Mouse (Mus musculus): ENCODE results near the gene Tmem201.

- TF ChIP-seq CTCF (IDR thresholded peaks at IDR 0.05; ENCODE audit: low read depth, low read length) = peak; percentile 88
- TF ChIP-seq POLR2A (IDR thresholded peaks at IDR 0.05; ENCODE audit: extremely low read depth, insufficient read depth, low read length) = 0 out of 2 replicates have a peak, but pooled peaks have one; percentile 14
Observed at GRCm38 (mm10) chr4:149737383-149738324, at the start of gene Tmem201.
